Mouse (Mus musculus): ENCODE results near the gene Dppa3.

- no peak for TF ChIP-seq CTCF (IDR thresholded peaks at IDR 0.05; ENCODE audit: borderline replicate concordance, control insufficient read depth, extremely low read depth, insufficient read depth, low read length, poor library complexity)
- TF ChIP-seq POLR2A (IDR thresholded peaks at IDR 0.05; ENCODE audit: control insufficient read depth, extremely low read depth, insufficient read depth, low read length, poor library complexity): no peak
These were observed 23.7 kb downstream of the Dppa3 start for GRCm38 (mm10) chr6:122649903-122650302.

All from thymus, adult 2 months (tissue).